Mouse (Mus musculus) liver, postnatal 0 days (tissue): Measurements from ENCODE around the gene Vav2. TPM values are rescaled to one million over a fixed set of nuclear protein-coding genes. Genes with fewer than 3 reads are reported as not detected.

ENCODE experiments used
- ATAC-seq: fragments of 200-750 bp; cut with Nextera tagmentation; 2 replicates; pipeline ENCODE4 v1.8.0; 2017; ENCODE audit warnings: mild to moderate bottlenecking, moderate library complexity
- DNase-seq: peaks from one replicate; pipeline ENCODE4 v3.0.0-alpha.2; 2016
- H3K27ac ChIP-seq: fragments of 300-500 bp; sonication (generic); 2 replicates; pipeline ENCODE4 v1.5.1; 2014; ENCODE audit warnings: antibody characterized with exemption, moderate library complexity, mild to moderate bottlenecking, low read depth
- H3K27me3 ChIP-seq: fragments of 300-500 bp; sonication (generic); 2 replicates; pipeline ENCODE4 v1.6.1; 2014; ENCODE audit warnings: low read length, control low read depth, mixed read lengths; ENCODE audit not compliant: insufficient read depth
- H3K36me3 ChIP-seq: fragments of 300-500 bp; sonication (generic); replicated peaks from 2 replicates; pipeline ENCODE4 v1.6.1; 2014; ENCODE audit warnings: mild to moderate bottlenecking, control low read depth, low read length, moderate library complexity, mixed read lengths; ENCODE audit not compliant: insufficient read depth
- H3K4me1 ChIP-seq: fragments of 300-500 bp; sonication (generic); 2 replicates; pipeline ENCODE4 v1.6.1; 2014; ENCODE audit warnings: antibody characterized with exemption, mild to moderate bottlenecking, control low read depth; ENCODE audit not compliant: insufficient read depth
- H3K4me2 ChIP-seq: fragments of 300-500 bp; sonication (generic); 2 replicates; pipeline ENCODE4 v1.6.1; 2014; ENCODE audit warnings: low read depth, mild to moderate bottlenecking, low read length, moderate library complexity, mixed read lengths
- H3K4me3 ChIP-seq: fragments of 300-500 bp; sonication (generic); 2 replicates; pipeline ENCODE4 v1.5.1; 2014; ENCODE audit warnings: low read depth, low read length
- H3K9ac ChIP-seq: fragments of 300-500 bp; sonication (generic); replicated peaks from 2 replicates; pipeline ENCODE4 v1.6.1; 2014; ENCODE audit warnings: mild to moderate bottlenecking, moderate library complexity
- H3K9me3 ChIP-seq: fragments of 300-500 bp; sonication (generic); 2 replicates; pipeline ENCODE4 v1.6.1; 2016; ENCODE audit warnings: mild to moderate bottlenecking, control low read depth, low read length, mixed read lengths
- CTCF ChIP-seq: sonication (generic); IDR thresholded peaks from 2 replicates; pipeline ENCODE4 v1.5.1; 2016; ENCODE audit warnings: antibody characterized with exemption, low read depth
- EP300 ChIP-seq: IDR thresholded peaks from 2 replicates; pipeline ENCODE4 v1.6.1; 2016; ENCODE audit warnings: antibody characterized with exemption, low read depth, mild to moderate bottlenecking
- WGBS: fragments of 180-500 bp; shearing (Covaris S2); extraction: QIAGEN DNeasy Blood & Tissue Kit; methylation state at CpG from one replicate; pipeline ENCODE4 v1.1.7; 2014; ENCODE audit not compliant: insufficient replicate concordance; 5-methylcytosine and 5-hydroxymethylcytosine counted together
- polyA plus RNA-seq: library from polyadenylated mRNA; unstranded; fragments of >200 nt; fragmentation: Nextera tagmentation; extraction: Ambion mirVana; gene quantifications from 2 replicates; pipeline ENCODE4 v1.2.1, GENCODE M21; 2015

The Vav2 gene
- polyA plus RNA-seq, 1 experiment from 2014 or later = 6.3 TPM

GRCm38 (mm10) chr2:27443450-27443708 lies 16.5 kb upstream of the Vav2 start:
- H3K27ac ChIP-seq = no peak overlapping the region
- ATAC-seq (no peak), DNase-seq (no peak)
- TF ChIP-seq EP300 = no peak
- no peak for TF ChIP-seq CTCF
- H3K9me3 ChIP-seq = no peaks in the 10 kb centered on the region
- H3K36me3 ChIP-seq = peaks cover 28% of the 10 kb centered on the region
- H3K4me2 ChIP-seq = no peak overlapping the region
- WGBS = 73% methylated on average over 5 of the region's 5 CpGs
- H3K4me1 ChIP-seq = peaks cover 11% of the 10 kb centered on the region
- H3K27me3 ChIP-seq = no peaks in the 10 kb centered on the region
- no peak overlapping the region for H3K4me3 ChIP-seq
- no peak overlapping the region for H3K9ac ChIP-seq

GRCm38 (mm10) chr2:27442708-27443449 lies 16.0 kb upstream of the Vav2 start:
- peaks cover 14% of the 10 kb centered on the region for H3K4me1 ChIP-seq
- H3K9ac ChIP-seq = peak overlapping the region; percentile 47
- TF ChIP-seq CTCF (no peak), EP300 (no peak)
- H3K27me3 ChIP-seq = no peaks in the 10 kb centered on the region
- H3K4me3 ChIP-seq = peak overlapping the region; percentile 45
- peak overlapping the region; percentile 72 for H3K4me2 ChIP-seq
- WGBS = 38% methylated on average over 19 of the region's 20 CpGs
- peak; percentile 15 for ATAC-seq
- H3K36me3 ChIP-seq = peaks cover 23% of the 10 kb centered on the region
- no peaks in the 10 kb centered on the region for H3K9me3 ChIP-seq
- DNase-seq = no peak
- no peak overlapping the region for H3K27ac ChIP-seq

DNA sequence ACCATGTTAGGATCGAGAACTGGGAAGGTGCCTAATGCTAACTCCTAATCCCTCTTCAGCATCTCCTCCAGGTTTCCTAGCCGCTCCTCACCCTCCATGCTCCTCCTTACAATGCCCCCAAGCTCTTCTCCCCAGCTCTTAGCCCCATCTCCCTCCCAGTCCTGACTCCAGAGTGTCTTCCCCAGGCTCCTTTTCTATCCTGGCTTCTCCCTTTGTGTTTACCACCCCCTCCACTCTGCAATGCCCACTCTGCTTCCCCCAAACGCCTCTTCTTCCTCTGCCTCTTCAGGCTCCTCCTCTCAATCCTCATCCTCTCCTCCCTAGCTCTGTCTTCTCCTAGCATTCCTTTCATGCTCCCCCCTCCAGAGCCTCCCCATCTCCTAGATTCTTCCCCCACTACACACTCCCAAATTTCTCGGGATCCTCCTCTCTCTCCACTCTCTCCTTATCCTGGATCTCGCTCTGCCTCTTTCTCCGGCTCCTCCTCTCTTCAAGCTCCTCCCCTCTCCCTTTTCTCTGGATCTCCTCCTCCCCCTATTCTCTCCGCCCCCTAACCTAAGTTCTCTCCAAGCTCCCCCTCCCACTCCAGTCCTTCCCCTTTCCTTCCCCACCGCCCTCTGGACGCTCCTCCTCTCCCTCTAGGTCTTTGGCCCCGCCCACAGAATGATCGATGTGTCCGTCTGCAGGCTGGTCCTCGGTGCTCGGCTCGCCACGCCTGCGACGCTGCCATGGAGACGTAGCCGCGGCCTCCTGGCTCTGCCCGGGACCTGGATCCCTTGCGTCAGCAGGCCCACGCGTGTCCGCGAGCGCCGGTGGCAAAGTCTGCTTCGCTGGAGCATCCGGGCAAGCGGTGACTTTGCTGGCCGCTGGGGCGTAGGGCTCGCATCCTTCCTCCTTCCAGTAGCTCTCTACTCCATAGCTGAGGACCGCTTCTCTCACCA lies 15.2 kb upstream of the Vav2 start, which contains the start of gene Brd3os:
Gene Brd3os (plus strand): TSS at position 558 of the 941 bp plus-strand sequence.
- peak within 1 kb of the TSS; percentile 47 for H3K9ac ChIP-seq
- peak within 1 kb of the TSS; percentile 72 for H3K4me2 ChIP-seq
- H3K27ac ChIP-seq = no peak within 1 kb of the TSS
- H3K27me3 ChIP-seq = no peaks in the 10 kb centered on the region
- H3K9me3 ChIP-seq = no peaks in the 10 kb centered on the region
- peaks cover 14% of the 10 kb centered on the region for H3K36me3 ChIP-seq
- H3K4me1 ChIP-seq = peaks cover 18% of the 10 kb centered on the region
- H3K4me3 ChIP-seq = peak within 1 kb of the TSS; percentile 45
- ATAC-seq (peak; percentile 89), DNase-seq (peak; percentile 93)
- 3% methylated on average over 35 of the region's 36 CpGs for whole genome bisulfite sequencing
- TF ChIP-seq EP300 = no peak
- no peak for TF ChIP-seq CTCF

- DNase-seq (peak; percentile 84), ATAC-seq (peak; percentile 46)
- TF ChIP-seq EP300 (no peak), CTCF (no peak)
- no peaks in the 10 kb centered on the region for H3K9me3 ChIP-seq
- no peaks in the 10 kb centered on the region for H3K36me3 ChIP-seq
- H3K4me1 ChIP-seq = peaks cover 18% of the 10 kb centered on the region
- no peaks in the 10 kb centered on the region for H3K27me3 ChIP-seq
- H3K4me3 ChIP-seq = no peak overlapping the region
- H3K4me2 ChIP-seq = no peak overlapping the region
- no peak overlapping the region for H3K27ac ChIP-seq
- 16% methylated on average over 11 of the region's 11 CpGs for WGBS
- no peak overlapping the region for H3K9ac ChIP-seq
Measured at GRCm38 (mm10) chr2:27438281-27438680, 11.4 kb upstream of the Vav2 start.

GRCm38 (mm10) chr2:27437876-27438275 lies 11.0 kb upstream of the Vav2 start:
- Histone ChIP-seq H3K9me3 (no peaks in the 10 kb centered on the region), H3K36me3 (no peaks in the 10 kb centered on the region), H3K4me3 (no peak overlapping the region), H3K27me3 (no peaks in the 10 kb centered on the region), H3K27ac (no peak overlapping the region), H3K4me1 (peaks cover 18% of the 10 kb centered on the region), H3K9ac (no peak overlapping the region), H3K4me2 (no peak overlapping the region)
- no peak for ATAC-seq
- TF ChIP-seq EP300 (no peak), CTCF (no peak)
- DNase-seq = no peak
- WGBS = 81% methylated on average over 1 of the region's 1 CpGs

DNA sequence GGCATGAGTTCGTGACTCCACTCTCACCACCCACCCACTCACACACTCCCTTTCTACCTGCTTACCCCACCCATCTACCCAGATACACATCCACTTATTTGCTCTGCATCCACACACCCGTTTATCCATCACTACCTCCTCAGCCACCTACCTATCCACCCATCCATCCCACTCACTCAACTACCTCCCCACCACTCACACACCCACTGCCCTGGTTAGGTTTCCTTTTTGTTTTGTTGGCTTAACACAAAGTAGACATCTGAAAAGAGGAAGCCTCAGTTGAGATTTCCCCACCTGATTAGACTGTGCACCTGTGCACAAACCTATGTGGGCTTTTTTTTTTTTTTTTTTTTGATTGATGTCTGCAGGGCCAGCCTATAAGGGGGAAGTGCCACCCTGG lies 5.8 kb upstream of the Vav2 start:
- ATAC-seq (no peak), DNase-seq (no peak)
- H3K4me1 ChIP-seq = peaks cover 6% of the 10 kb centered on the region
- H3K9ac ChIP-seq = no peak overlapping the region
- H3K4me2 ChIP-seq = no peak overlapping the region
- TF ChIP-seq CTCF (no peak), EP300 (no peak)
- no peaks in the 10 kb centered on the region for H3K36me3 ChIP-seq
- H3K9me3 ChIP-seq = no peaks in the 10 kb centered on the region
- no peak overlapping the region for H3K4me3 ChIP-seq
- no peaks in the 10 kb centered on the region for H3K27me3 ChIP-seq
- 61% methylated on average over 2 of the region's 2 CpGs for WGBS
- H3K27ac ChIP-seq = no peak overlapping the region
